Mouse (Mus musculus) R1 (cell line): ENCODE data around the gene Eif5a.
"Not testable (repeated sequence)": the region's sequence is repeated elsewhere in the genome, so short reads cannot be mapped to it uniquely, and the experiment has no call there.

Experiments used
- DNase-seq: peaks from one replicate; pipeline ENCODE4 v3.0.0-alpha.2; 2018; ENCODE audit warnings: low read depth, low spot score

Gene Eif5a

GRCm38 (mm10) chr11:69945997-69946891, 24.5 kb upstream of the Eif5a start:
- no peak for DNase-seq

- DNase-seq: no peak
Observed at GRCm38 (mm10) chr11:69945216-69945615, 23.5 kb upstream of the Eif5a start.

- no peak for DNase-seq
Observed at GRCm38 (mm10) chr11:69940962-69941361, 19.2 kb upstream of the Eif5a start.

GRCm38 (mm10) chr11:69939731-69940130, 18.0 kb upstream of the Eif5a start:
- DNase-seq: no peak

- DNase-seq: no peak
Observed at GRCm38 (mm10) chr11:69939181-69939580, 17.4 kb upstream of the Eif5a start.

- DNase-seq: peak; percentile 30
Observed at GRCm38 (mm10) chr11:69938401-69938979, 16.7 kb upstream of the Eif5a start.

- DNase-seq: no peak
Observed at GRCm38 (mm10) chr11:69937834-69938233, 16.1 kb upstream of the Eif5a start.

GRCm38 (mm10) chr11:69937385-69937784, 15.6 kb upstream of the Eif5a start:
- DNase-seq: no peak

GRCm38 (mm10) chr11:69936714-69937347, 15.1 kb upstream of the Eif5a start:
- no peak for DNase-seq

- peak; percentile 72 for DNase-seq
Observed at GRCm38 (mm10) chr11:69936156-69936555, 14.4 kb upstream of the Eif5a start.

- peak; percentile 97 for DNase-seq
Observed at GRCm38 (mm10) chr11:69935137-69935879, 13.6 kb upstream of the Eif5a start, which contains the start of gene Ybx2. TSS of gene Ybx2 (plus strand) at chr11:69935796.

GRCm38 (mm10) chr11:69934681-69935080, 12.9 kb upstream of the Eif5a start:
- no peak for DNase-seq

- DNase-seq: peak; percentile 87
Observed at GRCm38 (mm10) chr11:69934169-69934568, 12.4 kb upstream of the Eif5a start.

GRCm38 (mm10) chr11:69933066-69933465, 11.3 kb upstream of the Eif5a start:
- no peak for DNase-seq

GRCm38 (mm10) chr11:69932254-69932653, 10.5 kb upstream of the Eif5a start:
- peak; percentile 47 for DNase-seq

- DNase-seq: no peak
Observed at GRCm38 (mm10) chr11:69931769-69932168, 10.0 kb upstream of the Eif5a start.

GRCm38 (mm10) chr11:69930967-69931537, 9.3 kb upstream of the Eif5a start:
- no peak for DNase-seq

GRCm38 (mm10) chr11:69930176-69930575, 8.4 kb upstream of the Eif5a start:
- DNase-seq: not testable (repeated sequence)

- DNase-seq: no peak
Observed at GRCm38 (mm10) chr11:69929712-69930111, 8.0 kb upstream of the Eif5a start.

GRCm38 (mm10) chr11:69927501-69927900, 5.7 kb upstream of the Eif5a start:
- no peak for DNase-seq

GRCm38 (mm10) chr11:69922796-69923195, 1.0 kb upstream of the Eif5a start:
- DNase-seq: no peak
